Mouse (Mus musculus): ENCODE data around the gene Slc52a3. TPM values are rescaled to one million over a fixed set of nuclear protein-coding genes. Genes with fewer than 3 reads are reported as not detected.
"Not testable (repeated sequence)": the region's sequence is repeated elsewhere in the genome, so short reads cannot be mapped to it uniquely, and the experiment has no call there.

The Slc52a3 gene
- polyA plus RNA-seq, 1 experiment from 2014 or later: 0.17 TPM

DNA sequence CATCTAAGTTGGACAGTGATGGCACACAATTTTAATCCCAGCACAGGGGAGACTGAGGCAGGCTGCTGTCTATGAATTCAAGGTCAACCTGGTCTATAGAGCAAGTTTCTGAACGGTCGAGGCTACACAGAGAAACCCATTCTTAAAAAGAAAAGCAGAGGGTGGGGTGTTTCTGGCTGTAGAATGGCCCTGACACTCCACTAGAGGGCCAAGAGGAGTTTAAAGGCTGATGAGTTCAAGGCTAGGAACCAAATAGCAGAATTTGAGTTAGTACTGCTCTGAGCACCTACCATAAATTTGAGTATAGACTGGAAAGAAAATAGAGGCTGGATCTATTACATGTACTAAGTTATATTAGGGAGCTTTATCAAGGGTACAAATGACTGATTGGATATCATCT, 7.3 kb upstream of the Slc52a3 start:
- WGBS: 53% methylated on average over 2 of the region's 2 CpGs
- peaks cover 54% of the 10 kb centered on the region for H3K27me3 ChIP-seq (replicated peaks)

DNA sequence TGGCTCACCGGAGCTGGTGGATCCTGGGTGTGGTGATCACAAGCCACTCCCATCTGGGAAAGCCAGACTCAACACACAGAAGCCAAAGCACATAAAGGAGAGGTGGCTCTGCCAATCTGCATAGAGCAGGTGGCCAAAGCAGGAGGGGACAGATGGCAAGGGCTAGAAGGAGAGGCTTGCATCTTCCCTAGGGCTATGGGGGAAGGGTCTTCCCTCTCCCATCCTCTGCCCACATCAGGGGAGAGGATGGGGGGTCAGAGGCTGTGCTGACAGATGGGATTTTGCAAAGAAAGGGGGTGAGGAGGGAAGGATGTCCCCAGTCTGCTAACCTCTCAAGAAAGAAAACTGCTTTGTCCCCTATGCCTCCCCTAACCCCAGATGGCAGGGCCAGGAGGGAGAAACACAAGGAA, 5.3 kb upstream of the Slc52a3 start:
- Histone ChIP-seq H3K9me3 (no peaks in the 10 kb centered on the region), H3K27ac (replicated peaks) (no peak overlapping the region), H3K9ac (no peak overlapping the region), H3K36me3 (no peaks in the 10 kb centered on the region), H3K4me3 (no peak overlapping the region), H3K4me1 (0 out of 2 replicates have a peak, but pooled peaks cover 8% of the 10 kb centered on the region), H3K27me3 (replicated peaks) (peaks cover 73% of the 10 kb centered on the region), H3K4me2 (no peak overlapping the region)
- ATAC-seq (ENCODE audit: extremely low read depth, insufficient number of reproducible peaks, low FRiP score, low TSS enrichment): no peak
- 50% methylated on average over 1 of the region's 1 CpGs for WGBS

More for the DNA sequence above, 7.3 kb upstream of the Slc52a3 start:
- no peaks in the 10 kb centered on the region for H3K4me1 ChIP-seq
- no peak overlapping the region for H3K27ac ChIP-seq (replicated peaks)
- H3K4me2 ChIP-seq: no peak overlapping the region
- no peak for ATAC-seq (ENCODE audit: extremely low read depth, insufficient number of reproducible peaks, low FRiP score, low TSS enrichment)
- H3K4me3 ChIP-seq: no peak overlapping the region
- no peak overlapping the region for H3K9ac ChIP-seq
- no peaks in the 10 kb centered on the region for H3K36me3 ChIP-seq
- H3K9me3 ChIP-seq: no peaks in the 10 kb centered on the region

DNA sequence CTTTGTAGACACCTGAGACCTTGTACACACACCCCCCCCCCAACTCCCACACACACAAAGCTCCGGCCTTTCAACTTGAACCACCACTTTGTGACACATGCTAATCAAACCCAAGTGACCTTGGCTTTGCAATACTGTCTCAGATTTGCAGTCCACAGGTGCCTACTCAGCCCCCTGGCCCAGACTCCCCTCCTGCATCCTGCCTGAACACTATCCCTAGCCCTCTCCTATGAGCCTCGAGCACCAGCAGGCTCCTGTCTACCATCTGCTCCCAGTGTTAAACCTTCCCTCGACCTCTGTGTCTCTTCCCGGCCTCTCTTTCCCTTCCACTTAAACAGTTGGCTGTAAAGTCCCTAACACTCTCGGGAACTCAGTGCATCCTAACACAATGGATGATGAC, 4.9 kb upstream of the Slc52a3 start:
- no peak for ATAC-seq (ENCODE audit: extremely low read depth, insufficient number of reproducible peaks, low FRiP score, low TSS enrichment)
- Histone ChIP-seq H3K27me3 (replicated peaks) (peaks cover 78% of the 10 kb centered on the region), H3K9ac (no peak overlapping the region), H3K36me3 (no peaks in the 10 kb centered on the region), H3K4me2 (no peak overlapping the region), H3K27ac (replicated peaks) (no peak overlapping the region), H3K9me3 (no peaks in the 10 kb centered on the region), H3K4me1 (peaks cover 12% of the 10 kb centered on the region), H3K4me3 (no peak overlapping the region)
- WGBS: 25% methylated on average over 5 of the region's 5 CpGs

DNA sequence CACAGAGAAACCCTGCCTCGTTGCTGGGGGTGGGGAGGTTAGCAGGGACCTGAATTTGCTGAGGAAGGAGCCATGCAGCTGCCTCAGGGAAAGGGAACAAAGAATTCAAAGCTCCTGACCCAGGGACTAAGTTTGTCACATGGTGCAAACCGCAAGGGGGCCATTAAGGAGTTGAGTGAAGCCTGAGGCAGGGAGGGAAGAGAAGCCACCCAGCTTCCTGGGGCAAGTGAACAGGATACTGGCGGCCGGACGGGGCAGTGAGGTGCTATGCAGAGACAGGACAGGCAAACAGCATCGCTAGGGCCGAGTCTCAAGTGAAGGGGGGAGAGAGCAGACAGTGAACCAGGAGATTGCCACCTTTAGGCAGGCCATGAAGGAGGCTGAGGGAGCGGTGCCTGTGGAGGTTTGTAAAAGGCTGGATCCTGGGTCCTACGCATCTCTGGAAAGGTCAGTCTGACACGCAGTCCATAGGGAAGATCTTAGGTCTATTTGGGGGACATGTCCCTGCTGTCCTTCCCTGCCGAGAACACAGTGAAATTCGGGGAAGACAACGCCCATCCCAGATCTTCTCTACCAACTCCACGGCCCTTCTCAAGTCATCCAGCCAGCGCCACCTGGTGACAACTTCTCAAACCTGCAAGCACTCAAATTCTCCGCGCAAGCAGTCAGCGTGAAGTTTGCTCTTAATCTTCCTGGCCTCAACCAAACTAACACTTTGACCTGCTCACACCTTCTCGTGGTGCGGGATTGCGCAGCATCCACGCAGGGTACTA, 1.8 kb upstream of the Slc52a3 start:
- 9% methylated on average over 22 of the region's 22 CpGs for WGBS
- H3K4me1 ChIP-seq: peaks cover 25% of the 10 kb centered on the region
- peaks cover 88% of the 10 kb centered on the region for H3K27me3 ChIP-seq (replicated peaks)
- no peaks in the 10 kb centered on the region for H3K36me3 ChIP-seq
- H3K27ac ChIP-seq (replicated peaks): no peak overlapping the region
- peak overlapping the region; percentile 63 for H3K4me2 ChIP-seq
- no peaks in the 10 kb centered on the region for H3K9me3 ChIP-seq
- no peak for ATAC-seq (ENCODE audit: extremely low read depth, insufficient number of reproducible peaks, low FRiP score, low TSS enrichment)
- no peak overlapping the region for H3K9ac ChIP-seq
- peak overlapping the region; percentile 31; the same call in 1 of the 2 replicates for H3K4me3 ChIP-seq

DNA sequence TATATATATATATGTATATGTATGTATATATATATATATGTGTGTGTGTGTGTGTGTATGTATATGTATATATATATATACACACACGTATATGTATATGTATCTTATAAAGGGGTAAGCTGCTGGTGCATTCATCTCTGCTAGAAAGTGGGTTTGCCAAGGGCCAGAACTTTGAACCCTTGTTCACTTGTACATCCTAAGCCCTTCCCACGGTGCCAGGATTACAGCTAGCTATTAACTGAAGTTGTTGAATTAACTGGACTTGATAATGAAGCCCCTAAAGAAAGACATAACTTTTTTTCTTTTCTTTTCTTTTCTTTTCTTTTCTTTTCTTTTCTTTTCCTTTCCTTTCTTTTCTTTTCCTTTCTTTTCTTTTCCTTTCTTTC, 872 bp downstream of the Slc52a3 start:
- ATAC-seq (ENCODE audit: extremely low read depth, insufficient number of reproducible peaks, low FRiP score, low TSS enrichment); H3K4me3 ChIP-seq; H3K27ac ChIP-seq (replicated peaks); H3K9ac ChIP-seq; H3K9me3 ChIP-seq; H3K36me3 ChIP-seq: not testable (repeated sequence)
- Histone ChIP-seq H3K4me2 (peak overlapping the region; percentile 61), H3K27me3 (replicated peaks) (peaks cover 96% of the 10 kb centered on the region), H3K4me1 (peaks cover 30% of the 10 kb centered on the region)
- WGBS: 59% methylated on average over 2 of the region's 2 CpGs

DNA sequence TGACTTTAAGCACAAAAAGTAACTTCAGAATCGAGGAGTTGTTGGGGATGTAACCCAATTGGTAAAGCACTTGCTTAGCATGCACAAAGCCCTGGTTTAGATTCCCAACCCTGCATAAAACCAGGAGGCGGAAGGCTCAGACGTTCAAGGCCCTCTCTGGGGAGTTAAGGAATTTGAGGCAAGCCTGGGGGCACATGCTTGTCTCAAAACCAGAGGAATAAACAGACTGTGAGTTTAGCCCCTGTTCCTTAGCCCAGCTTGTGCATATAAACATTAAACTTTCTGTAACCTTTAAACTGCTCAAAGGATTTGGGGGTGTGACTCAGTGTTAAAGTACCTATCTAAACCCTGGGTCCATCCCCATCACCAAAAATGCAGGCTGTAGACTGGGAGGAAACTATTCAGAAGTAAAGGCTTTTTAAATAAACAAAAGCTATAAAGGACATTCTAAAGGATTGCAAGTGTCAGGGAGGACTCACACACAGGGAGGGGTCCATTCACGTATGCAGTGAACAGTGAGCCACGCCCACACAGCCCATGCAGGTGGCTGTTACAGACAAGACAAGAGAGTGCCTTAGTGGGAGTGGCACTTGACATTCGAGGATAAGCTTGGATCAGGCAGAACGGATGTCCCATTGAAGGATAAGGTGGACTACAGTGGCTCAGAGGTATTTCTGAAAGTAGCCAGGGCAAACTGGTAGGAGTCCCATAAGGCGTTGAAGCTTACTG, 1.6 kb downstream of the Slc52a3 start:
- no peaks in the 10 kb centered on the region for H3K36me3 ChIP-seq
- H3K4me3 ChIP-seq: no peak overlapping the region
- ATAC-seq (ENCODE audit: extremely low read depth, insufficient number of reproducible peaks, low FRiP score, low TSS enrichment): no peak
- H3K4me2 ChIP-seq: no peak overlapping the region
- no peak overlapping the region for H3K9ac ChIP-seq
- peaks cover 30% of the 10 kb centered on the region for H3K4me1 ChIP-seq
- no peak overlapping the region for H3K27ac ChIP-seq (replicated peaks)
- H3K9me3 ChIP-seq: no peaks in the 10 kb centered on the region
- peaks cover 97% of the 10 kb centered on the region for H3K27me3 ChIP-seq (replicated peaks)
- WGBS: 48% methylated on average over 8 of the region's 8 CpGs

DNA sequence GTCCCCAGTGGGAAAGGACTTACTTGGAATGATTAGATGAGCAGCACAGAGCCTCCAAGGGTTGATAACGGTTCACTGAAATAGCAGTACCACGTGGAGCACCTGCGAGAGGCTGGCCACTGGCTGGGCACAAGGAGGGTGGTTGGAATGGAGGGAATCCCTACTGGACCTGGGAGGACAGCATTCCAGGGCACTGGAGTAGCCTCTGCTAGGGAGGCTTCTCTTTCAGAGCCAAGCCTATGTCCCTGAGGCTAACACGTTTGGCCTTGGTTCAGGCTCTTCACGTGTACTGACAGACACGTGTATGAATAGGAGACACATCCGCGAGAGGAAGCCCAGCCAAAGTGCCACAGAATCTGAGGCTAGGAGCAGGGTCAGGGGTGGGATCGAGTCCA, 2.2 kb downstream of the Slc52a3 start:
- no peak overlapping the region for H3K4me3 ChIP-seq
- peaks cover 96% of the 10 kb centered on the region for H3K27me3 ChIP-seq (replicated peaks)
- ATAC-seq (ENCODE audit: extremely low read depth, insufficient number of reproducible peaks, low FRiP score, low TSS enrichment): no peak
- 54% methylated on average over 9 of the region's 9 CpGs for WGBS
- no peaks in the 10 kb centered on the region for H3K36me3 ChIP-seq
- no peaks in the 10 kb centered on the region for H3K9me3 ChIP-seq
- no peak overlapping the region for H3K4me2 ChIP-seq
- peaks cover 30% of the 10 kb centered on the region for H3K4me1 ChIP-seq
- no peak overlapping the region for H3K27ac ChIP-seq (replicated peaks)
- no peak overlapping the region for H3K9ac ChIP-seq

DNA sequence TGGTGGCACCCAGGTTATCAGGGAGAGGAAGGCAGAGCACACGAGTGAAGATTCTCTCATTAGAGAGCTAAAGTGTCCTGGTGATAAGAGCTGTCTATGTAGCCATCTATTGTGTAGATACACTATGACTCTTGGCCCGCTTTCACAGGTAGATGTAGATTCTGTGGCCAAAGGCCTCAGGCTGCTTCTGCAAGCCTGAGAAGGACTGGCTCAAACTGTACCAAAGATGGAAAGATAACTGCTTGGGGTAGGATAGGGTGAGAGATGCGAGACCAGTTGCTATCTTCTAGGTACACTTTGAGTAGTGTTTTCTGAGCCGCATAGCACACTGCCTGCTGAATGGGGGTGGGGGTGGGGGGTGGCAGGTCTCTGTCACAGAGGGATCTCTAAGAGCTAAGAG, 2.6 kb downstream of the Slc52a3 start:
- peaks cover 30% of the 10 kb centered on the region for H3K4me1 ChIP-seq
- H3K4me2 ChIP-seq: no peak overlapping the region
- no peak overlapping the region for H3K27ac ChIP-seq (replicated peaks)
- peaks cover 92% of the 10 kb centered on the region for H3K27me3 ChIP-seq (replicated peaks)
- 47% methylated on average over 4 of the region's 4 CpGs for WGBS
- no peaks in the 10 kb centered on the region for H3K9me3 ChIP-seq
- H3K4me3 ChIP-seq: no peak overlapping the region
- H3K36me3 ChIP-seq: no peaks in the 10 kb centered on the region
- H3K9ac ChIP-seq: no peak overlapping the region
- ATAC-seq (ENCODE audit: extremely low read depth, insufficient number of reproducible peaks, low FRiP score, low TSS enrichment): no peak

DNA sequence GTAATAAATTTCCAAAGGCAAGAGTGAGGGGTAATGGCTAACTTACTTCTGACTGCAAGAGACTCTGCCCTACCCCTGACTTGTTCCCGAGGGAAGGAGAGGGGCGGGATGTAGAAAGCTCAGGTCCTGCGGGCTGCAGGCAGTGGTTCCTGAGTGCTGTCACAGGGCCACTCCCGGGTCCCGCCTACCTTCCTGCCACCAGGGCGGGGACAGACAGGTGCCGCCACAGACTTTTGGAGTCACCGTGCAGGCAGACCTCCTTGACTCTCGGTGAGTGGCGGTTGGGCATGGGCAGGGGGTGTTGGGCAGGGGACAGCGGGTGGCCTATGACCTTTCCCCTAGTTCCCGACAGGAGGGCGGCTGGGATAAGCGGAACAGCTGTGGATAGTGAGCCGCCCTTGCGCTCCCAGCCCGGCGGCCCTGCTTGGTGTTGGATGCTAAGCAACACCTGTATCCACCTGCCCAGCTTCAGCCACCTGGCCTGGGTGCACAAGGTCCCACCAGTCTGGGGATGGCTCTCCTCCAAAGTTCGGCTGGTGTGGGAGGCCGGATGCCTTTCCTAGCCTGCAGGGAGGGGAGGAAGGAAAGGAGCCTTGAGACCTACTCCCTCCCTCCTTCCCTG, 3.5 kb downstream of the Slc52a3 start:
- no peak for ATAC-seq (ENCODE audit: extremely low read depth, insufficient number of reproducible peaks, low FRiP score, low TSS enrichment)
- Histone ChIP-seq H3K9ac (no peak overlapping the region), H3K9me3 (no peaks in the 10 kb centered on the region), H3K36me3 (no peaks in the 10 kb centered on the region), H3K27me3 (replicated peaks) (peaks cover 85% of the 10 kb centered on the region), H3K27ac (replicated peaks) (no peak overlapping the region), H3K4me1 (peaks cover 25% of the 10 kb centered on the region), H3K4me2 (peak overlapping the region; percentile 31; the same call in 1 of the 2 replicates), H3K4me3 (no peak overlapping the region)
- WGBS: 11% methylated on average over 20 of the region's 20 CpGs

DNA sequence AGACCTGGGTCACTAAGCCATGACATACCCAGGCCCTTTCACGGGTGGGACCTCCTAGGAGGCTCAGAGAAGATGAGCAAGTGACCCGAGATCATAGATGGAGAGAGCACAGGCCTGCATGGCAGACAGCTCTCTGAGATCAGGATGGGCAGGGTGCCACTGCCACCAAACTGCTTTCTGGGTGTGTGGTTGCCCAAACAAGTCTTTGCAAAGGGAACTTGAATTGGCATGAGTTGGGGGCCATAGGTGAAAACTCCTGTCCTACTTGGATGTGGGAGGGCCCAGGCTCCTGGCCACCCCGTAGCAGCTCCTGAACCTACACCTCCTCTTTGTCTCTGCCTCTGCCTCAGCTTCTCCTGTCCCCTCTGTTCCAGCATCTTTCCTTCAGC, 4.0 kb downstream of the Slc52a3 start:
- Histone ChIP-seq H3K4me1 (peaks cover 22% of the 10 kb centered on the region), H3K27me3 (replicated peaks) (peaks cover 81% of the 10 kb centered on the region), H3K27ac (replicated peaks) (no peak overlapping the region), H3K9me3 (no peaks in the 10 kb centered on the region), H3K4me3 (no peak overlapping the region), H3K36me3 (no peaks in the 10 kb centered on the region), H3K9ac (no peak overlapping the region), H3K4me2 (no peak overlapping the region)
- 55% methylated on average over 3 of the region's 3 CpGs for WGBS
- ATAC-seq (ENCODE audit: extremely low read depth, insufficient number of reproducible peaks, low FRiP score, low TSS enrichment): no peak

DNA sequence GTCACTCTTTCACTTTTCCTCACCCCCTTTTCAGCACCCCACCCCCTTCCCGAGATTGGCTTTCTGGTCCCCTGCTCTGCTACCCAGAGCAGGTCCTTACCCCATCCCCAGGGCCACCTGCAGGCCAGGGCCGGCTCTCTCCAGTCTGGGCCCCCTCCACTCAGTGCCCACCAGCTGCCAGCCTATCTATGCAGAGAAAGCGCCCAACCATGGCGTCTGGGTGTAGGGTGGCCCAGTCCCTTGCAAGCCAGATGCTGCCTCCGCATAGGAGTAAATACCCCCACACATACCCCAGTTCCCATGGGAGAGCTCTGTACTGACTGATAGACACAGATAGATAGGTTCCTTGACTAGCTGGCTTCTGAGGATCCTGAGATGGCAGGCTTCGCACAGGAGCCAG, 4.4 kb downstream of the Slc52a3 start:
- 58% methylated on average over 6 of the region's 6 CpGs for WGBS
- H3K9ac ChIP-seq: no peak overlapping the region
- ATAC-seq (ENCODE audit: extremely low read depth, insufficient number of reproducible peaks, low FRiP score, low TSS enrichment): no peak
- no peaks in the 10 kb centered on the region for H3K9me3 ChIP-seq
- peaks cover 22% of the 10 kb centered on the region for H3K4me1 ChIP-seq
- H3K27me3 ChIP-seq (replicated peaks): peaks cover 81% of the 10 kb centered on the region
- no peak overlapping the region for H3K4me2 ChIP-seq
- no peak overlapping the region for H3K4me3 ChIP-seq
- no peaks in the 10 kb centered on the region for H3K36me3 ChIP-seq
- no peak overlapping the region for H3K27ac ChIP-seq (replicated peaks)
